Mouse (Mus musculus) liver, adult 2 months (tissue): Measurements from ENCODE around the gene Tmem234.

Experiments
- CTCF ChIP-seq: fragments of 200-500 bp; IDR thresholded peaks from 2 replicates; pipeline ENCODE4 v1.5.1; 2011; ENCODE audit warnings: low read depth, low read length, control low read depth
- POLR2A ChIP-seq: fragments of 200-500 bp; IDR thresholded peaks from 2 replicates; pipeline ENCODE4 v1.6.1; 2011; ENCODE audit warnings: low read length, control low read depth; ENCODE audit not compliant: insufficient read depth; ENCODE audit errors: extremely low read depth

DNA sequence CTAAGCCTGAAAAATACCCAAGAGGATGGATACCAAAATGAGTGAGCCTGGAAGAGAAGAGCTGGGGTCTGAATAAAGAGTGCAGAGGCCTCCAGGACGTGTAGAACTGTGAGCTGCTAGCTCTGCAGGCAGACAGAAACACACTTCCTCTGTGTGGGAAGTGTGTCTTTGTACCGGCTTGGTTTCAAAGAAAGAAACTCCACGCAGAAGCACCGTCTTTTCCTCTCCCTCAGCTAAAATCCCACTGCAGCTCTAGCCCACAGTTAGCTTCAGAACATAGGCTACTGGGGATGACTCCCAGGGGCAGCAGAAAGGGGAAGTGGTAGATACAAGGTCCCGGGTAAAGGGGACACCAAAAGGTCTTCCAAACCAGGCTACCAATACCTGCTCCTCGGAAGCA lies 44.7 kb downstream of the Tmem234 start:
- no peak for TF ChIP-seq CTCF
- TF ChIP-seq POLR2A, result no peak
